Mouse (Mus musculus): ENCODE measurements around the gene Ermp1.
A peak's percentile ranks its signal among the peaks of the same experiment; 100 is the strongest.

Gene Ermp1

GRCm38 (mm10) chr19:29647651-29648549 is at the start of gene Ermp1:
Gene Ermp1 (minus strand): TSS chr19:29648415.
- DNase-seq (ENCODE audit: low read depth): peak; percentile 87

DNA sequence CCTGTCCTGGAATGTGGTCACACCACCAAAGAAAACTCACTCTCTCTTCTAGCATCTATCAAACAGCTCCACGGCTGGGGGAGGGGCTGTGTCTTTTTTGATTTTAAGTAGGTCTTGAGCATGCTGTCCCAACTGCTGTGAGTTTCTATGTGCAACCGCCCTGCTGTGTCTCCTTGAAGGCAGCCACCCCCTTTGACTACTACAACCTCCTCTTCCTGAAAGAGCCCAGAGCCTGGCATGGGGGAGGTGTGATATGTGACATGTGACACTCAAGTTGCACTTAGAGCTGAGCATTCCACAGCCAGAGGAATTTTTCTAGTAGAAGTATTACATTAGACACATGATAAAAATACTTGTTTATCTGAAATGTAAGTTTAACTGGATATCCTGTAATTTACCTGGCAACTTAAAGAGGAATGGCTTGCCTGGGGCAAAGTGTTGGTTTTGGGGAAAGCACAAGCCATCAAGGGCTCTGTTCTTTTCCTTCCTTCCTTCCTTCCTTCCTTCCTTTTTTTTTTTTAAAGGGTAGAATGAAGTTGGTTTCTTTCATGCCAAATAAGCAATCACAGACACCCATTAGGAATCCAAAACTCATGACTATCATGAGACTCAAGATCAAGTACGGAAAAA is 49.1 kb upstream of the Ermp1 start, which contains the start of gene Mlana:
Mlana (plus strand) TSS at position 580 of the 630 bp plus-strand sequence.
- DNase-seq (ENCODE audit: low read depth): no peak

DNA sequence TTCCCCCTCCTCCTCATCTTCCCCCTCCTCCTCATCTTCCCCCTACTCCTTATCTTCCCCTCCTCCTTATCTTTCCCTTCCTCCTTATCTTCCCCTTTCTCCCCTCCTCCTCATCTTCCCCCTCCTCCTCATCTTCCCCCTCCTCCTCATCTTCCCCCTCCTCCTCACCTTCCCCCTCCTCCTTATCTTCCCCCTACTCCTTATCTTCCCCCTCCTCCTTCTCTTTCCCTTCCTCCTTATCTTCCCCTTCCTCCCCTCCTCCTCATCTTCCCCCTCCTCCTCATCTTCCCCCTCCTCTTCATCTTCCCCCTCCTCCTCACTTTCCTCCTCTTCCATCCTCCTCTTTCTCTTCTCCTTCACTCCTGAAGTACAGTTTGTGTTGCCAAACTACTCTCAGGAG is 48.6 kb upstream of the Ermp1 start:
- DNase-seq (ENCODE audit: low read depth): no peak

- DNase-seq (ENCODE audit: low read depth): no peak
Observed at GRCm38 (mm10) chr19:29696309-29696708, 48.1 kb upstream of the Ermp1 start.

DNA sequence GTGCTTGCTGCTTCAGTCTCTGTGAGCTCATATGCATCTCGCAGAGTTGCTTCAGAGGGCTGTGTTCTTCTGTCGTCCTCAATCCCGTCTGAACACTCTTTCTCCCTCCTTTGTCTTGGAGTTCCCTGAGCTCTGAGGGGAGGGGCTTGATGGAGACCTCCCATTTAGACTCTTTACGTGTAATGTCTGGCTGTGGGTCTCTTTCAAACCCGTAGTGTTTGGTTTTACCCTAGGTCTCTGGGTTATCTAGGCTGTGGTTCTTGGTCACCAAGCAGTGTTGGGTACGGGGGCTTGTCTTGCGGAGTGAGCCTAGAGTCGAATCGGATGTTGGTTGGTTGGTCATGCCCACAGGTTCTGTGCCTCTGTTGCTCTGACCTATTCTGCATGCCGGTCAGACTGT is 46.9 kb upstream of the Ermp1 start:
- DNase-seq (ENCODE audit: low read depth): no peak

- peak; percentile 66 for DNase-seq (ENCODE audit: low read depth)
Observed at GRCm38 (mm10) chr19:29683844-29684540, 35.8 kb upstream of the Ermp1 start.

- peak; percentile 9 for DNase-seq (ENCODE audit: low read depth)
Observed at GRCm38 (mm10) chr19:29680182-29681152, 32.3 kb upstream of the Ermp1 start.

DNA sequence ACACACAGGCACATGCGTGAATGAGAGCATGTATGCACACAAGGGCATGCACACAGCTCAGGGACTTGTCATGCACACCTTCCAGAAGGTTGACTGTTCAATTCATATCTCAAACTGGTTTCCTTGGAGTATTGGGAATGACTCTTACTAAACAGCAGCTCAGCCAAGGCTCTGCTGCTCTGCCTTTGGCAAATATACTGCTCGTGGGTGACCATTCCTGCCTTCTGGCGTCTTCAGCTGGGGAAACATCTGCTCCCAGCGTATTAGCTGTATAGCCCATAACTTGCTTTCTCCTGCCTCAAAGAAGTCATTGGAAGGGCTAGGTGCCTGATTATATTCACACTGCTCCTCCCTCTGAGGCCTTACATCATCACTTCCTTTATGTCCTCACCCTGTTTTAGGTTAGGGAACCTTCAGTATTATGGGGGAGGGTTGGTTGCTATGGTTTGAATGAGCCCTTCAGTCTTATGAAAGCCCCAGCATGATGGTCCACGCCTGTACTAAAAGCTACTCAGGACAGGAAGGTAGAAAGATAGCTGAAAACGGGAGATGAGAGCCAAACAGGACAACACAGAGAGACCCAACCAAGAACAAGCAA is 30.1 kb upstream of the Ermp1 start:
- DNase-seq (ENCODE audit: low read depth): no peak

DNA sequence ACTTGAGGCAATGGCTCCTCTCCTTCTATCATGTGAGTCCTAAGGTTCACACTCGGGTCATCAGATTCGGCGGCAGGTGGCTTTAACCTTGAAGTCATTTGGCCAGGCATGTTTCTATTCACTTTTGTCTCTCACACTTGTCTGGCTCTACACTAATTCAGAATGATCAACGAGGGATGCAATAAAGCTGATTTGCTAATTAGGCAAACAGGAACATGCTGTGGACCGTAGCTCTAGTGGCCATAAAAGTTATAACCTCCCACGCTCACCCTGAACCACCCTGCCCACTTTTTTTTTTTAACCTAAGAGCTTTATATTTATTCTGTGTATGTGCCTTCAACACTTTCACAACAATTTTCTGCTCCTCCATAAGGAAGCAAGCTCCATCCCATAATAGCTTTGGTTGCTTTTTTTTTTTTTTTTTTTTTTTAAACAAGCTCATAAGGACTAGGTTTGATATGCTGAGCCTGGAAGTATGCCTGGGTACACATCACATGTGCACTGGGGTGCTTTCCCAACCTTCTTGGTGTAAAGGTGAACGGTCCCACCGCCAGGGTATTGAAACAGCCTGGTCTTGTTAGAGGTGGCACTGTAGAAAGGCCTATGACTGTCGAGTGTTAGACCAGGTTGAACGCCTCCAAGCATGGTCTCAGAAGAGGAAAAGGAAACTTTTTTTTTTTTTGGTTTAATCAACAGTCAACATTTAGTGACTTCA is 28.4 kb upstream of the Ermp1 start:
- no peak for DNase-seq (ENCODE audit: low read depth)

DNA sequence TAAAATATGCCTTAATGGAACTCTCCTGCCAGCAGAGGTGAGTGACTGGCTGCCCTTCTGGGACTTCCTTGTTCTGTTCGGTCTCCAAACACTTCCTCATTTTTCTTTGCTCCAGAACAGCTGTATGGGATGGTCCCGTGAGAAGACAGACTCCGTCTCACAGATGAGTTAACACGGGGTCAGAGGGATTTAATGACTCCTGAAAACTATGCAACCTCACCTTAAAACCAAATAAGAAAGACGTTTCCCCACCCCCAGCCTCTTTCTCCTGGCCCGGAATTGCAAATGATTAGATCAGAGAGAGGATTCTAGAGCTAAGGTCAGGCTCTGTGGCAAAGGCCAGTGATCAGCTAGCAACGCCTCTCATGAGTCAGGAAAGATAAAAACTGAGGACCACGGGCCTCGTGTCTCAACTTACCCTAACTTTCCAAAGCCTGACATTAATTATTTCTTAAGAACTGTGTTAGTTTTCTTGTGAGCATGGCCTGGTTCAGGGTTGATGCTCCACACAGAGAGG is 27.4 kb upstream of the Ermp1 start:
- DNase-seq (ENCODE audit: low read depth): no peak

- no peak for DNase-seq (ENCODE audit: low read depth)
Observed at GRCm38 (mm10) chr19:29674946-29675345, 26.7 kb upstream of the Ermp1 start.

DNA sequence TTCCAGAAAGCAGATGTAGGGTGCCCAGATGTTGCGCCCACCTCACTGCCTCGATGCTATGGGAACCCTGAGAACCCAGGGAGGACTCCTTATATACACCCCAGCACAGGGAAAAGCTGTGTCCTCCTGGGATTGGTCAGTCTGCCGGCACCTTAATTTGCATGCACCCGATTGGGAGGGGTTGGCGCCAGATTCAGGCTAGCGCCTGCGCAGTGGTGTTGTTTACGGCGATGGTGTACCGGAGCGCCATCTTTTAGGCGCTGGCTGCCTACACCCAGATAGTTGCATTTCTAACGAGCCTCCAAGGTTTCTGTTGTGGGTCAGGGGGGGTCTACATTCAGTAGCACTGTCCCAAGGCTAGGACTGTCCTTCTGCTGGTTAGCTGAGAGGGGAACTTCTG is 24.4 kb upstream of the Ermp1 start:
- DNase-seq (ENCODE audit: low read depth): no peak

DNA sequence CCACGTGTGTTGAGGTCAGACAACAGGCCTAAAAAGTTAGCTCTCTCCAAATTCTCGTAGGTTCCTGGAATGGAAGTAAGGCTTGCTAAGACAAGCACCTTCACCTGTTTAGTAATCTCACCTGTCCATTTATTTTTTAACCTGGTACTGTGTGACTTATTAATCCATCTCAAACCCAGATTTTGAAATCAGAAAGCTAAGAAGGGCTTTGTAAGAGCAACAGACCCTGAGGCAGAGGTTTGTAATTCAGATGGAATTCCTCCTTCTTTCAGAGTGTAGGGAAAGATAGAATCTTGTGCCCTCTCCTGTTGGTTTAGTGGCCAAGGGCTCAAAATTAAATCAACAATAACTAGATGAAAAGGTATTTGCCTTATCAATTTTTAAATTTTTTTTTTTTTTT is 22.9 kb upstream of the Ermp1 start:
- DNase-seq (ENCODE audit: low read depth): no peak

DNA sequence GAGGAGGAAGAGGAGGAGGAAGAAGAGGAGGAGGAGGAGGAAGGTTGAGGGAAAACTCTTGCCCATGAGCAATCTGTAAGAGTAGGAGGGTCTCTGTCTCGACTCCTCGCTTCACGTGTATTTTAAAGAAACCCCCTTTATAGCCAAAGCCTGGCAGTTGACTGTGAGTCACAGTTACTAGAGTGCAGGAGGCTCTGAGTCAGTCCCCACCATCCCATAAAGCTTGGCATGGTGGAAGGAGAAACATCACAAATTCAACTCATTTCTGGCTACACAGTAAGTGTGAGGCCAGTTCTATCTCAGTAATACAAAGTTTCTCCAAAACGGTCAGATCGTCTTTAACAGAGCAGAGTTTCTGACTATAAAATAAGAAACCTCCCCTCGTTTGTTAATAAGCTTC is 22.0 kb upstream of the Ermp1 start:
- DNase-seq (ENCODE audit: low read depth): no peak

DNA sequence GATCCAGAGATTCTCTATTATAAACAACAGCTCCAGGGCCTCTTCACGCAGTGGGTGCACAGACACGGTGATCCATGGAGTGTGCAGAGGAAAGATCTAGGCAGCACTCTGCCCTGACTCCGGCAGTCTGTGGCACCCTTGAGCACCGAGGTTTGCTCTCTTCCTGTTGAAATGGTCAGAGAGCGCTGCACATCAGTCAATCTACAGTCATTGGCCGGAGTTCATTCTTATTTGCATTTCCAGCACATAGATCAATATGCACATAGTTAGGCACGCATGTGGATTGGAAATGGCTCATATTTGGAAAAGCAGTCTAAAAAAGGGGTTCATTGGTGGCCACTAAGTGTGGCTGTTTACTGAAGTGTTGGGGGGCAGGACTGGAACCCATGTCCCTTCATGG is 19.9 kb upstream of the Ermp1 start:
- DNase-seq (ENCODE audit: low read depth): no peak

GRCm38 (mm10) chr19:29666965-29667594 is 18.9 kb upstream of the Ermp1 start:
- DNase-seq (ENCODE audit: low read depth): no peak

DNA sequence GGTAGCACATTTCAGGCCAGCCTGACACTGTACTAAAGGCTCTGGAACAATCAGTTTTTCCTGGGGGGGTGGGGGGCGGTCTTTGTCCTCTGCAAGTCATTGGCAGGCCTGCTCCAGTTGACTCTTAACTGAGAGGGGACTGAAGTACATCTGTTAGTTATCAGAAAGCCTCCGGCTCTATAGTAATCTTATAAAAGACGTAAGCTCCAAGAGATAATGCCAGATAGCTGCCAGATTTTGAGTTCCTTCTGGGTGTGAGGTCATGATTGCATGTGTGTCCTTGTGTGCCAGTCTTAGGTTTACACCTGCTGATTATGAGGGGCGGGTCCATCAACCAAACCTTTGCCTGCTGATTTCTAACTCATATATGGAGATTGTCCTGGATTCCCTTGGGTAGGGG is 17.9 kb upstream of the Ermp1 start:
- DNase-seq (ENCODE audit: low read depth): no peak

DNA sequence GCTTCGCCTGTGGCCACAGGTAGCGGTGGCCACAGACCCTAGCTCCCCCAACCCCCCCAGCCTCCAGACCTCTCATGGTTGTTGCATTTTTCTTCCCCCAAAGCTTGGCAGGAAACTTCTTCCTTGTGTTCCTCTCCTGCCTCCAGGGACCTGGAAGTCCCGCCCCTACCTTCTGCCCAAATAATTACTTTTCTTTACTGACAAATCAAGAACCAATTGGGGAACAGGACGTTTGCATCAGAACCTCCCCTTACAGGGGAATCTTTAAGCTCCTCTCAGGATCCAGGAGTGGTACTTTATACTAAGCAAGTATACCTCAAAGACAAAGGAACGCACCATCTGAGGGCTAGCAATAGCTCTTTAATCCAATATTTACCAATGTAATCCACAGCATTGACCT is 16.7 kb upstream of the Ermp1 start:
- DNase-seq (ENCODE audit: low read depth): no peak

DNA sequence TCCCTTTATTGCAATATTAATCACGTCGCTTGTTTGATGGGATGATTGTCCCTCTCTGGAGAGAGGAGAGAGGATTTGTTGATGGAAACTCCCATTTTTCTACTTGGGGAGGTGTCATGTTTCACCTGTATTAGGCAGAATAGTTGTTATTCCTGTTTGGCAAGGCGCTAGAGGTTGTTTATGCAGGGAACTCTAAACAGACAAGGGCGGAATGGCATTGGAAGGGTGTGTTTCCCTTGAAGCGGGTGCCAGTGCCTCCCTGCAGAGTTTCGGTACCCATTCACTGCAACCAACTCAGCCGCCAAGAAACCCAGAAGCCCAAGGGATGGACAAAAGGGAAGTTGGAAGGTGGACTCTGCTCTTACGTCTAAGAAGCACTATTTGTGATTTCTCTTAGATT is 15.6 kb upstream of the Ermp1 start:
- no peak for DNase-seq (ENCODE audit: low read depth)

Data from c-Kit-positive CD71-positive TER-119-negative erythroid progenitor cells, embryonic 14.5 days (primary cell).